Mouse (Mus musculus): Measurements from ENCODE around the gene Xpo5.

GRCm38 (mm10) chr17:46283911-46284310, 81.3 kb downstream of the Xpo5 start:
- TF ChIP-seq CTCF (IDR thresholded peaks at IDR 0.05; ENCODE audit: low read depth) (no peak), EP300 (IDR thresholded peaks at IDR 0.05; ENCODE audit: low read depth) (no peak)

Data from heart, postnatal 0 days (tissue).